Mouse (Mus musculus) 3T3-L1 (cell line): ENCODE data around the gene D5Ertd579e.
"Not testable (repeated sequence)": the region's sequence is repeated elsewhere in the genome, so short reads cannot be mapped to it uniquely, and the experiment has no call there.

ENCODE experiments used
- DNase-seq: peaks from one replicate; pipeline ENCODE4 v3.0.0-alpha.2; 2015; ENCODE audit warnings: low read depth, low spot score

D5Ertd579e gene

GRCm38 (mm10) chr5:36683586-36683985, 12.2 kb downstream of the D5Ertd579e start:
- no peak for DNase-seq

- no peak for DNase-seq
Measured at GRCm38 (mm10) chr5:36681219-36681618, 14.6 kb downstream of the D5Ertd579e start.

- no peak for DNase-seq
Measured at GRCm38 (mm10) chr5:36679918-36680598, 15.8 kb downstream of the D5Ertd579e start.

GRCm38 (mm10) chr5:36678799-36679198, 17.0 kb downstream of the D5Ertd579e start:
- peak; percentile 71 for DNase-seq

- no peak for DNase-seq
Measured at GRCm38 (mm10) chr5:36677907-36678306, 17.9 kb downstream of the D5Ertd579e start.

- peak; percentile 68 for DNase-seq
Measured at GRCm38 (mm10) chr5:36675466-36675865, 20.4 kb downstream of the D5Ertd579e start.

GRCm38 (mm10) chr5:36674658-36675433, 21.0 kb downstream of the D5Ertd579e start:
- no peak for DNase-seq

GRCm38 (mm10) chr5:36669021-36670008, 26.5 kb downstream of the D5Ertd579e start:
- DNase-seq = no peak

- DNase-seq = no peak
Measured at GRCm38 (mm10) chr5:36668572-36668971, 27.3 kb downstream of the D5Ertd579e start.

GRCm38 (mm10) chr5:36667986-36668385, 27.8 kb downstream of the D5Ertd579e start:
- not testable (repeated sequence) for DNase-seq

GRCm38 (mm10) chr5:36667165-36667564, 28.7 kb downstream of the D5Ertd579e start:
- DNase-seq = no peak

- not testable (repeated sequence) for DNase-seq
Measured at GRCm38 (mm10) chr5:36666699-36667098, 29.1 kb downstream of the D5Ertd579e start.

GRCm38 (mm10) chr5:36663329-36663728, 32.5 kb downstream of the D5Ertd579e start:
- DNase-seq = peak; percentile 79

- not testable (repeated sequence) for DNase-seq
Measured at GRCm38 (mm10) chr5:36660977-36661760, 34.7 kb downstream of the D5Ertd579e start.

- DNase-seq = no peak
Measured at GRCm38 (mm10) chr5:36625612-36626011, 70.2 kb downstream of the D5Ertd579e start.

GRCm38 (mm10) chr5:36623670-36624069, 72.2 kb downstream of the D5Ertd579e start:
- no peak for DNase-seq

GRCm38 (mm10) chr5:36621058-36621449, 74.8 kb downstream of the D5Ertd579e start:
- no peak for DNase-seq

GRCm38 (mm10) chr5:36620409-36621057, 75.3 kb downstream of the D5Ertd579e start:
- DNase-seq = peak; percentile 66

GRCm38 (mm10) chr5:36618890-36619289, 76.9 kb downstream of the D5Ertd579e start:
- DNase-seq = no peak

- no peak for DNase-seq
Measured at GRCm38 (mm10) chr5:36618356-36618755, 77.5 kb downstream of the D5Ertd579e start.
